ENCODE assay signal across 9 mouse cellular contexts in genomic region chr5:149489136-149489535, GRCm38 (mm10). TPM values are rescaled to one million over a fixed set of nuclear protein-coding genes. Genes with fewer than 3 reads are reported as not detected.
DNase-seq lines count a peak whose midpoint lies in the region; ATAC-seq and TF ChIP-seq lines count a peak whose summit lies in the region.
"Had no signal": no experiment of that assay in that cellular context is flagged by ENCODE, and none has a peak within 500 bp of the region (broad histone marks: within the 10 kb centered on the region; RNA-seq: fewer than 3 reads in every experiment).

No protein-coding gene starts in this region.

- peak; percentile 47 for DNase-seq in NIH3T3 (ENCODE audit: low read depth)
- peak; percentile 21 to 31 for DNase-seq in cerebellum, postnatal 36 days
- DNase-seq in hindbrain, embryonic 11.5 days (ENCODE audit: low spot score): peak; percentile 76
- DNase-seq in right cerebral cortex, postnatal 4 days: peak; percentile 76
- no peak for DNase-seq in heart, embryonic 10.5 days (ENCODE audit: low spot score)
- DNase-seq in gastrocnemius, adult 2 months: no peak
- DNase-seq in urinary bladder, postnatal 4 days (ENCODE audit: low spot score in 2 of 2): no peak

- 44% methylated on average over 11 of the region's 11 CpGs for WGBS in hindbrain, embryonic 11.5 days
- 68% methylated on average over 11 of the region's 11 CpGs for WGBS in limb, embryonic 13.5 days
- 84% methylated on average over 11 of the region's 11 CpGs for WGBS in heart, embryonic 10.5 days

- no peaks in the 10 kb centered on the region for H3K36me3 ChIP-seq in hindbrain, embryonic 11.5 days (ENCODE audit: control insufficient read depth, insufficient read depth, low read length)
- H3K36me3 ChIP-seq in limb, embryonic 13.5 days: no peaks in the 10 kb centered on the region
- H3K36me3 ChIP-seq in heart, embryonic 10.5 days: no peaks in the 10 kb centered on the region
- H3K36me3 ChIP-seq: heart, embryonic 13.5 days had no signal

- H3K27me3 ChIP-seq in hindbrain, embryonic 11.5 days (ENCODE audit: control insufficient read depth, insufficient read depth, low read length): no peaks in the 10 kb centered on the region
- H3K27me3 ChIP-seq in limb, embryonic 13.5 days: no peaks in the 10 kb centered on the region
- no peaks in the 10 kb centered on the region for H3K27me3 ChIP-seq in heart, embryonic 10.5 days (ENCODE audit: insufficient read depth, poor library complexity, severe bottlenecking)

- intact Hi-C loops in gastrocnemius, adult 2 months (cut with DNase I): no loop called here

- ATAC-seq in hindbrain, embryonic 11.5 days (ENCODE audit: low FRiP score): peak; percentile 87
- no peak for ATAC-seq in limb, embryonic 13.5 days (ENCODE audit: low FRiP score, low read depth)

- no peak overlapping the region for H3K9ac ChIP-seq in hindbrain, embryonic 11.5 days (ENCODE audit: low read depth, low read length)
- H3K9ac ChIP-seq in limb, embryonic 13.5 days: no peak overlapping the region
- H3K9ac ChIP-seq: heart, embryonic 13.5 days had no signal

- H3K27ac ChIP-seq in hindbrain, embryonic 11.5 days (ENCODE audit: low read depth, low read length): peak overlapping the region; percentile 78
- no peak overlapping the region for H3K27ac ChIP-seq in limb, embryonic 13.5 days
- no peak overlapping the region for H3K27ac ChIP-seq in heart, embryonic 10.5 days
- no peak overlapping the region for H3K27ac ChIP-seq in gastrocnemius, adult 2 months
- H3K27ac ChIP-seq: heart, embryonic 13.5 days had no signal

- peak overlapping the region; percentile 14; the same call in 1 of the 2 replicates for H3K4me2 ChIP-seq in hindbrain, embryonic 11.5 days (replicated peaks; ENCODE audit: low read depth, low read length)
- 0 out of 2 replicates have a peak overlapping the region, but pooled peaks have one; percentile 1 for H3K4me2 ChIP-seq in limb, embryonic 13.5 days (replicated peaks)
- H3K4me2 ChIP-seq: heart, embryonic 13.5 days had no signal

- TF ChIP-seq CTCF in gastrocnemius, adult 2 months (IDR thresholded peaks at IDR 0.05): no peak

- H3K4me1 ChIP-seq in hindbrain, embryonic 11.5 days (replicated peaks; ENCODE audit: control insufficient read depth, insufficient read depth, low read length): 0 out of 2 replicates have a peak, but pooled peaks cover 6% of the 10 kb centered on the region
- peaks cover 12% of the 10 kb centered on the region for H3K4me1 ChIP-seq in limb, embryonic 13.5 days
- peaks cover 12% of the 10 kb centered on the region; the same call in 1 of the 2 replicates for H3K4me1 ChIP-seq in heart, embryonic 10.5 days

- no peaks in the 10 kb centered on the region for H3K9me3 ChIP-seq in hindbrain, embryonic 11.5 days (ENCODE audit: control insufficient read depth, low read length)
- H3K9me3 ChIP-seq in limb, embryonic 13.5 days: no peaks in the 10 kb centered on the region
- no peaks in the 10 kb centered on the region for H3K9me3 ChIP-seq in heart, embryonic 10.5 days
- H3K9me3 ChIP-seq: heart, embryonic 13.5 days had no signal

- H3K4me3 ChIP-seq in hindbrain, embryonic 11.5 days (ENCODE audit: low read depth, low read length): no peak overlapping the region
- no peak overlapping the region for H3K4me3 ChIP-seq in limb, embryonic 13.5 days
- H3K4me3 ChIP-seq in heart, embryonic 10.5 days: no peak overlapping the region
- no peak overlapping the region for H3K4me3 ChIP-seq in gastrocnemius, adult 2 months
- H3K4me3 ChIP-seq: heart, embryonic 13.5 days had no signal

RNA-seq across cellular contexts. Expression of gene Wdr95, which starts 39.3 kb away (rescaled TPM):
- not detected in 2 replicates for polyA plus RNA-seq in hindbrain, embryonic 11.5 days (2014; fragmentation: Nextera tagmentation; extraction: Ambion mirVana)
- 0.08 and 0.34 TPM in 2 replicates for polyA plus RNA-seq in limb, embryonic 13.5 days (2015; fragmentation: Nextera tagmentation; extraction: Ambion mirVana)
- not detected in 2 replicates for polyA plus RNA-seq in heart, embryonic 10.5 days (2016; fragmentation: Nextera tagmentation; extraction: Ambion mirVana)
- under 1 TPM in 1 of 2 experiments, not detected in 1; 0.08 TPM for total RNA-seq in gastrocnemius, adult 2 months (2021)
- polyA plus RNA-seq: heart, embryonic 13.5 days had no signal

RNA-seq across cellular contexts. Expression of gene Tex26, which starts 49.7 kb away (rescaled TPM):
- polyA plus RNA-seq in hindbrain, embryonic 11.5 days (2014; fragmentation: Nextera tagmentation; extraction: Ambion mirVana): 0.85 and 1.4 TPM in 2 replicates
- polyA plus RNA-seq in limb, embryonic 13.5 days (2015; fragmentation: Nextera tagmentation; extraction: Ambion mirVana): 0.10 and 0.38 TPM in 2 replicates
- 0.58 and 0.78 TPM in 2 replicates for polyA plus RNA-seq in heart, embryonic 10.5 days (2016; fragmentation: Nextera tagmentation; extraction: Ambion mirVana)
- total RNA-seq in gastrocnemius, adult 2 months (2021): not detected

Comparison
In these comparisons a context has a peak if more than half of its experiments do, and no peak if none do; other contexts are left out.
1. DNase-seq: peak in NIH3T3 (single experiment), cerebellum, postnatal 36 days (2 of 2), hindbrain, embryonic 11.5 days (single experiment) and right cerebral cortex, postnatal 4 days (single experiment); none in heart, embryonic 10.5 days (single experiment), gastrocnemius, adult 2 months (single experiment) and urinary bladder, postnatal 4 days (0 of 2).